Mouse (Mus musculus): ENCODE data around the gene Pold1. TPM values are rescaled to one million over a fixed set of nuclear protein-coding genes. Genes with fewer than 3 reads are reported as not detected.
A peak's percentile ranks its signal among the peaks of the same experiment; 100 is the strongest.

The Pold1 gene
- 10 to 100 TPM; 12.5 to 12.8 TPM for total RNA-seq (2021)

DNA sequence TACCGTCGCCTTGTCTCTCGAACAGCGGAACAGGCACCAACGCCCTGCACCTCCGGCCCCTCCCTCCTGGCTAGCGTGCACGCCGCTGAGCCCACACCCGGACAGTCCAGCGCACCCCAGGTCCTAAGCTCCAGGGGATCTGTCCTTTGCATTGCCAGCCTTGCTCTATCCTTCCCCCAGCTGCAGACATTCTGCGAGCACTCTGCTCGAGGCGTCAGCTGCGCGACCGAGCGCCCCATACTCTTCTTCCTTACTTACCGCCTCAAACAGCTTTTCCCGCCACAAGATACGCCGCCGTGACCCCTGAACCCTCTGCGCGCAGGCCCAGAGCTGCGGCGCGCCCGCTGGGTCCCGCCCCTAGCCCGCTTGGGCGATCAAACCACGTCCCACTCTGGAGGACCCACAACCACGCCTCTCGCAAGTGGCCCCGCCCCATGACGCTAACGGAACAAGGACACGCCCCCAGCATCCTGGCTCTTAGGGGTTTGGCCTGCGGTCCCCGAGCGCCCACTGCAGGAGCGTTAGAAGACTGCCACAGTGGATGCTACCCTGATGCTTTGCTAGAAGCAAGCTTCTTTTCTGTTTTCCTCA is at the start of gene Pold1:
Gene Pold1, minus strand, starts transcription at position 353 of the 591 bp plus-strand sequence.
- intact Hi-C loops (cut with DNase I), result no loop called here
- DNase-seq (ENCODE audit: low spot score), result peak; percentile 99

DNA sequence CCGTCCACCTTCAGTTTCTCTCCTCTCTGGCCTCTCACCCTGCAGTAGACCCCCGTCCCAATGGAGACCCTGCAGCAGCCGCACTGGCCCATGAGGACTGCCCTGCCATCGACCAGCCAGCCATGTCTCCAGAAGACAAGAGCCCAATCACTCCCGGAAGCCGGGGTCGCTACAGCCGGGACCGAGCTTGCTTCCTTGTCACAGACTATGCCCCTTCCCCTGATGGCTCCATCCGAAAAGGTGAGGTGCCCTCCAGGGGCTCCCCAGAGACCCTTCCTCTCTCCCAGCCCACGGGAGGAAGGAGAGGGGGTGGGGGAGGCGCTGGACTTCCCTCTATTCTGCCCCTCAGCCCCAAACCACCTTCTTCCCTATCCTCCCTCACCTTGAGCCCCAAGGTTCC is 49.7 kb upstream of the Pold1 start:
- intact Hi-C loops (cut with DNase I), result no loop called here
- no peak for DNase-seq (ENCODE audit: low spot score)

GRCm38 (mm10) chr7:44597666-44598065 is 49.0 kb upstream of the Pold1 start:
- intact Hi-C loops (cut with DNase I), result no loop called here
- DNase-seq (ENCODE audit: low spot score), result no peak

GRCm38 (mm10) chr7:44596996-44597538 is 48.4 kb upstream of the Pold1 start:
- intact Hi-C loops (cut with DNase I), result no loop called here
- no peak for DNase-seq (ENCODE audit: low spot score)

- DNase-seq (ENCODE audit: low spot score), result no peak
- intact Hi-C loops (cut with DNase I), result no loop called here
Measured at GRCm38 (mm10) chr7:44596051-44596450, 47.4 kb upstream of the Pold1 start.

GRCm38 (mm10) chr7:44595131-44595561 is 46.5 kb upstream of the Pold1 start:
- intact Hi-C loops (cut with DNase I), result no loop called here
- no peak for DNase-seq (ENCODE audit: low spot score)

DNA sequence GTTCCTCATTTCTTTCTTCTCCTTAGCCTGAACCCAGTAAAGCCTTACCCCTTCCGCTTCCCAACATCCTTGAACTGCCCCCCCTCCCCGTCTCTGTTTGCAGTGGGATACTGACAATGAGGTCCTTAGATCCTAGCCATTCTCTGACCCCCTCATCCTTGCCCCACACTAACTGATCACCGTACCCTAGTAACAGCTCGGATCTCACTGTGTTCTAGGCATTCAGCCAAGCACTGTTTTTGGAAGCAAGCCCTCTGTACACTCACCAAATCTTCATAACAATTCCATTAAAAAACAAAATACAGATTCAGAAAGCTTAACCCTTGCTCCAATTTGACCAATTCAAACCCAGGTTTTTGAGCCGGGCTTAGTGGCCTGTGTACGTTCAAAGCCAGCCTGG is 45.6 kb upstream of the Pold1 start:
- intact Hi-C loops (cut with DNase I), result no loop called here
- DNase-seq (ENCODE audit: low spot score), result no peak

GRCm38 (mm10) chr7:44593775-44594174 is 45.1 kb upstream of the Pold1 start:
- intact Hi-C loops (cut with DNase I), result no loop called here

GRCm38 (mm10) chr7:44593051-44593450 is 44.4 kb upstream of the Pold1 start:
- DNase-seq (ENCODE audit: low spot score), result no peak
- intact Hi-C loops (cut with DNase I), result no loop called here

More at GRCm38 (mm10) chr7:44593775-44594174, 45.1 kb upstream of the Pold1 start:
- peak; percentile 20 for DNase-seq (ENCODE audit: low spot score)

- intact Hi-C loops (cut with DNase I), result no loop called here
- DNase-seq (ENCODE audit: low spot score), result no peak
Measured at GRCm38 (mm10) chr7:44591348-44592116, 42.9 kb upstream of the Pold1 start.

- peak; percentile 58 for DNase-seq (ENCODE audit: low spot score)
- intact Hi-C loops (cut with DNase I), result no loop called here
Measured at GRCm38 (mm10) chr7:44590402-44591347, 42.0 kb upstream of the Pold1 start, which contains the start of gene Kcnc3. Gene Kcnc3 (plus strand): TSS chr7:44590664.

- no peak for DNase-seq (ENCODE audit: low spot score)
- intact Hi-C loops (cut with DNase I), result no loop called here
Measured at GRCm38 (mm10) chr7:44589946-44590345, 41.3 kb upstream of the Pold1 start.

DNA sequence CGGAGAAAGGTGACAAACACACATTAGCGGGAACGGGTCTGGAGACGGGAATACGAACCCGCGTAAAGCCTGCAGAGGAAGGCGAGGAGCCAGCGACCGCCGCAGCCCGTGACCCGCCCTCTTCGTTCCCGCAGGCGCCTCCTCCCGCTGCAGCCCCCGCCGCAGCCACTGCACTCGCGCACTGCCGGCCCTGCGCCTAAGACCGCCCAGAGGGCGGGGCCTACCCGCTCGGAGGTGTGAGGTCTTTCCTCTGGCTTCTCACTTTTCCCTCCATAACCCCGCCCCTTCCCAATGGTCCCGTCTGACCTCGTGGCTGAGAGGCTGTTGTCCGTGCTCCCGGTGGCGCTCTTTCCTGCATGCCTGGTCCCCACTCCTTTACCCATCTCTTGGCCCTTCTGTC is 40.5 kb upstream of the Pold1 start:
- peak; percentile 23 for DNase-seq (ENCODE audit: low spot score)
- intact Hi-C loops (cut with DNase I), result no loop called here

GRCm38 (mm10) chr7:44588338-44588737 is 39.7 kb upstream of the Pold1 start:
- intact Hi-C loops (cut with DNase I), result no loop called here
- DNase-seq (ENCODE audit: low spot score), result no peak

GRCm38 (mm10) chr7:44587676-44588075 is 39.0 kb upstream of the Pold1 start:
- intact Hi-C loops (cut with DNase I), result no loop called here
- DNase-seq (ENCODE audit: low spot score), result no peak

- intact Hi-C loops (cut with DNase I), result no loop called here
- no peak for DNase-seq (ENCODE audit: low spot score)
Measured at GRCm38 (mm10) chr7:44586930-44587329, 38.3 kb upstream of the Pold1 start.

DNA sequence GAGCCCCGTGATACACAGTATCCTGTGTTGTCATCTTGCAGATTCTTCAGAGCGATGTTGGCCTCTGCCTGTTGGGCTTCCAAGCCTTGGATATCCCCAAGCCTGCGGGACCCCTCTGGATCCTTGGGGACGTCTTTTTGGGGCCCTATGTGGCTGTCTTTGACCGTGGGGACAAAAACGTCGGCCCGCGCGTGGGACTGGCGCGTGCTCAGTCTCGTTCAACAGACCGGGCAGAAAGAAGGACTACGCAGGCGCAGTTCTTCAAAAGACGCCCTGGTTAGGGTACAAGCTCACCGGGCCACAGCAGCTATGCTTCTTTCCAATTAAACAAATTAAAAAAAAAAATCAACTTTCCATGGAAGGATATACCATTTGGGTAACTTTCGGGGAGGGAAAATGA is 37.9 kb upstream of the Pold1 start:
- intact Hi-C loops (cut with DNase I), result no loop called here
- no peak for DNase-seq (ENCODE audit: low spot score)

DNA sequence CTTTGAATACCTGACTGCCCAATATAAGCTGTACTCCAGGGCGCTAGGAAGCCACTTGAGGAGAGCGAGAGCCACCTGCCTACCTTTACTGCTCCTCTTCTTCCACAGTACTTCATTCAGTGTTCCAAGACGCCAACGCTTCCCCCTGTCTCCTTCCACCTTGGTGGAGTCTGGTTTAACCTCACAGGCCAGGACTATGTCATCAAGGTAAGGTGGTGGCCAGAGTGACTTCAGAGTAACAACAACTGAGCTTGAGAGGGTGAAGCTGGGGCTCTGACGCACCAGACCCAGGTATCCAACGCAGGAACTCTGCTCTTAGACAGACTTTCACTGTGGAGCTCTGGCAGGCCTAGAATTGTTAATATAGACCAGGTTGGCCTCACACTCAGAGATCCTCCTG is 37.0 kb upstream of the Pold1 start:
- intact Hi-C loops (cut with DNase I), result no loop called here

DNA sequence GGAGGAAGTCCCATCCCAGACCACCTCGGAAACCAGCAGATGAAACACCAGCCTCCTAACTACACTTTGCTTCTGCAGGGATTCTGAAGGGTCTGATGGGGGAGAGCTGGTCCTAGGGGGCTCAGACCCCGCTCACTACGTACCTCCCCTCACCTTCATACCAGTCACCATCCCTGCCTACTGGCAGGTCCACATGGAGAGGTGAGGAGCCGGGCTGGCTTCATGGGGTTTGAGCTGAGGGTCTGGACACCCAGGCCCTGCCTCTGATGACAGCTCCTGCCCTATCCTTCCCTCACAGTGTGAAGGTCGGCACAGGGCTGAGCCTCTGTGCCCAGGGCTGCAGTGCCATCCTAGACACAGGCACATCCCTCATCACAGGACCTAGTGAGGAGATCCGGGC is 36.3 kb upstream of the Pold1 start:
- no peak for DNase-seq (ENCODE audit: low spot score)
- intact Hi-C loops (cut with DNase I), result no loop called here

More for the DNA sequence above, 37.0 kb upstream of the Pold1 start:
- no peak for DNase-seq (ENCODE audit: low spot score)

DNA sequence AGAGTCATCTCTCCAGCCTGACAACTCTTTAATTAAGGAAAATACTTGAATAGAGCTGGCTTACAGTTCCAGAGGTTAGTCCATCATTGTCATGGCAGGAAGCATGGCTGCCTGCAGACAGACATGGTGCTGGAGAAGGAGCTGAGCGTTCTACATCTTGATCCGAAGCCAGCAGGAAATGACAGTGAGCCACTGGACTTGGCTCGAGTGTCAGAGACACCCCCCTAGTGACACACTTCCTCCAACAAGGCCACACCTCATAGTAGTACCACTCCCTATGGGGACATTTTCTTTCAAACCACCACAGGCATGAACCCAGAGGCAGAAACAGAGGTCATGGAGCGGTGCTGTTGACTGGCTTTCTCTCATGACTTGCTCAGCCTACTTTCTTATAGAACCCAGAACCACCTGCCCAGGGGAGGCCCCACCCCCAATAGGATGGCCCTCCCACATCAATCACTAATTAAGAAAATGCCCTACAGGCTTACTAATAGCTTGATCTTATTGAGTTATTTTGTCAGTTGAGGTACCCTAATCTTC is 35.7 kb upstream of the Pold1 start:
- intact Hi-C loops (cut with DNase I), result no loop called here
- no peak for DNase-seq (ENCODE audit: low spot score)

All from heart, postnatal 25 days (tissue).